Mouse (Mus musculus): ENCODE measurements at regions not wholly inside any gene's neighbourhood (a gene's known extent, or its start where the extent isn't known, plus 50 kb on each side); places are given as distances from the start of the nearest gene placed in this dataset.

GRCm38 (mm10) chr16:75325296-75325695 lies 260.6 kb downstream of the Lipi start:
- ATAC-seq (ENCODE audit: insufficient number of reproducible peaks, low FRiP score, low TSS enrichment) = no peak

- ATAC-seq (ENCODE audit: insufficient number of reproducible peaks, low FRiP score, low TSS enrichment) = no peak
Observed at GRCm38 (mm10) chr16:75304743-75305142, 281.1 kb downstream of the Lipi start.

- no peak for ATAC-seq (ENCODE audit: insufficient number of reproducible peaks, low FRiP score, low TSS enrichment)
Observed at GRCm38 (mm10) chr16:75297416-75297815, 288.4 kb downstream of the Lipi start.

GRCm38 (mm10) chr16:75292736-75293428 lies 293.0 kb downstream of the Lipi start:
- no peak for ATAC-seq (ENCODE audit: insufficient number of reproducible peaks, low FRiP score, low TSS enrichment)

GRCm38 (mm10) chr16:75291194-75291593 lies 294.7 kb downstream of the Lipi start:
- no peak for ATAC-seq (ENCODE audit: insufficient number of reproducible peaks, low FRiP score, low TSS enrichment)

- no peak for ATAC-seq (ENCODE audit: insufficient number of reproducible peaks, low FRiP score, low TSS enrichment)
Observed at GRCm38 (mm10) chr16:75287150-75287549, 298.7 kb downstream of the Lipi start.

- ATAC-seq (ENCODE audit: insufficient number of reproducible peaks, low FRiP score, low TSS enrichment) = no peak
Observed at GRCm38 (mm10) chr16:75285811-75286210, 300.1 kb downstream of the Lipi start.

- no peak for ATAC-seq (ENCODE audit: insufficient number of reproducible peaks, low FRiP score, low TSS enrichment)
Observed at GRCm38 (mm10) chr16:75263903-75264302, 322.0 kb downstream of the Lipi start.

- ATAC-seq (ENCODE audit: insufficient number of reproducible peaks, low FRiP score, low TSS enrichment) = no peak
Observed at GRCm38 (mm10) chr16:75254981-75255380, 330.9 kb downstream of the Lipi start.

GRCm38 (mm10) chr16:75249170-75249569 lies 336.7 kb downstream of the Lipi start:
- ATAC-seq (ENCODE audit: insufficient number of reproducible peaks, low FRiP score, low TSS enrichment) = no peak

GRCm38 (mm10) chr16:75240383-75240782 lies 345.5 kb downstream of the Lipi start:
- no peak for ATAC-seq (ENCODE audit: insufficient number of reproducible peaks, low FRiP score, low TSS enrichment)

- ATAC-seq (ENCODE audit: insufficient number of reproducible peaks, low FRiP score, low TSS enrichment) = no peak
Observed at GRCm38 (mm10) chr16:75232133-75232532, 353.7 kb downstream of the Lipi start.

- ATAC-seq (ENCODE audit: insufficient number of reproducible peaks, low FRiP score, low TSS enrichment) = no peak
Observed at GRCm38 (mm10) chr16:75193404-75193803, 392.5 kb downstream of the Lipi start.

GRCm38 (mm10) chr16:75190316-75190715 lies 395.5 kb downstream of the Lipi start:
- ATAC-seq (ENCODE audit: insufficient number of reproducible peaks, low FRiP score, low TSS enrichment) = no peak

GRCm38 (mm10) chr16:75166040-75166439 lies 419.8 kb downstream of the Lipi start:
- no peak for ATAC-seq (ENCODE audit: insufficient number of reproducible peaks, low FRiP score, low TSS enrichment)

GRCm38 (mm10) chr16:75164969-75165726 lies 420.7 kb downstream of the Lipi start:
- ATAC-seq (ENCODE audit: insufficient number of reproducible peaks, low FRiP score, low TSS enrichment) = no peak

- ATAC-seq (ENCODE audit: insufficient number of reproducible peaks, low FRiP score, low TSS enrichment) = no peak
Observed at GRCm38 (mm10) chr16:75159740-75160139, 426.1 kb downstream of the Lipi start.

- no peak for ATAC-seq (ENCODE audit: insufficient number of reproducible peaks, low FRiP score, low TSS enrichment)
Observed at GRCm38 (mm10) chr16:75155441-75156038, 430.3 kb downstream of the Lipi start.

All from cerebellum, adult (tissue).